Mouse (Mus musculus) fibroblast of lung, adult 2 months (primary cell): ENCODE measurements around the gene Phf3.

ENCODE experiments used
- DNase-seq: peaks from one replicate; pipeline ENCODE4 v3.0.0-alpha.2; 2011; ENCODE audit warnings: low read depth

Gene Phf3

GRCm38 (mm10) chr1:30819414-30819813, 54.3 kb downstream of the Phf3 start:
- DNase-seq: no peak

GRCm38 (mm10) chr1:30815609-30816008, 58.1 kb downstream of the Phf3 start:
- DNase-seq: no peak

DNA sequence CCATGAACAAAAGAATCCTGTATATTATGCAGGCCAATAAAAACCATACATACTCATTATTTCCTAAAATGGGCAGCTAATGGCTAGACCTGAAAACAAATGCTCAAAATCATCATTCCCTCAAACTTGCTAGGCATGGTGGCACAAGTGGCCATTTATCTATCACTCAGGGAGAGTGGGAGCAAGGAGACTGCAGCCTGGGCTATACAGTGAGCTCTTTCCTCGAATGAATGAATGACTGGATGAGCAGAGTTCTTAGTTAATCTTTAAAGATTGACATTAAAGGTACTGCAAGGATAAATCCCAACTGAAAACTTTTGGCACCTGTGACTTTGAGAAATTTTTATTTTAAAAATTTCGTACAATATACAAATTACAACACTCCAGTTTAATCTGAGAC, 58.7 kb downstream of the Phf3 start:
- DNase-seq: no peak

- DNase-seq: no peak
Measured at GRCm38 (mm10) chr1:30808101-30808699, 65.5 kb downstream of the Phf3 start.

- DNase-seq: no peak
Measured at GRCm38 (mm10) chr1:30805688-30806285, 67.9 kb downstream of the Phf3 start.

- DNase-seq: no peak
Measured at GRCm38 (mm10) chr1:30804919-30805318, 68.8 kb downstream of the Phf3 start.

GRCm38 (mm10) chr1:30801911-30802310, 71.8 kb downstream of the Phf3 start:
- no peak for DNase-seq

DNA sequence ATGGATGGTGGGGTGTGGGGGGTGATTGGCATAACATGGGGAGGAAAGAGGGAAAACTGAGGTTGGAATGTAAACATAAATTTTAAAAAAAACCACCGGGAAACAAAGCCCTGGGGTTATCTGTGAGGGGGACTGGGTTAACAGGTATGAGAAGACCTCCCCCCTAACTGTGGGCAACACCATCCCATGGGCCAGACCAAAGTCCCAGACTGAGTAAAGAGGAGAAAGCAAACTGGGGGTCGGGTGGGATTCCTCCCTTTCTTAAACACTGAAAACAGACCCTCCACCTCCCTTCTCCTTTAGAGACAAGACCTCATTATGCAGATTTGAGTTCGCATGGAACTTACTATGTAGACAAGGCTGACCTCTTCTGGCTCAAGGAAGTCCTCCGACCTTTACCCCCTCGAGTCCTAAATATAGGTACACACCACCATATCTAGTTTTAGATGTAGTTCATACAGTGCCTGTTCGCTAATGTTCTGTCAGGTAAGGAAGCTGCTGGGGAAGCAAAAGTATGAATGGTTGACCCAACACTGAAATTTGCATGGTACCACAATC, 74.4 kb downstream of the Phf3 start:
- no peak for DNase-seq

DNA sequence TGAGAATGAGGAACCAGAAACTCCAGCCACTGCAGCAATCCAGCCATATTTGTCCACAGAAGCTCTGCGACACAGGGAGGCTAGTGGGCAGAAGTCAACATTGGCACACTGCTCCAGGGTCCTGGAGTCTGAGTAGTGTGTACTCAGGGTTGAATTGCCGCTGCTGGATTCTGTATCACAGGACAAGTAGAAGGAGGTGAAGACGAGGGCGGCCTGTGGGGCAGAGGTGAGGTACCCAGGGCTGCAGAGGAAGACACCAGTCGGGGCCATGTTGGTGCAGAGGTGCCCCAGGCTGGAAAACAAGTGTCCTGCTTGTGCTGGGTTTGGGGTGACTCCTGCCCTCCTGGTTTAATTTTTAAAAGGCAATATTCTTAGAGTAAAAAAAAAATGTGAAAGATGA, 79.1 kb downstream of the Phf3 start:
- no peak for DNase-seq

DNA sequence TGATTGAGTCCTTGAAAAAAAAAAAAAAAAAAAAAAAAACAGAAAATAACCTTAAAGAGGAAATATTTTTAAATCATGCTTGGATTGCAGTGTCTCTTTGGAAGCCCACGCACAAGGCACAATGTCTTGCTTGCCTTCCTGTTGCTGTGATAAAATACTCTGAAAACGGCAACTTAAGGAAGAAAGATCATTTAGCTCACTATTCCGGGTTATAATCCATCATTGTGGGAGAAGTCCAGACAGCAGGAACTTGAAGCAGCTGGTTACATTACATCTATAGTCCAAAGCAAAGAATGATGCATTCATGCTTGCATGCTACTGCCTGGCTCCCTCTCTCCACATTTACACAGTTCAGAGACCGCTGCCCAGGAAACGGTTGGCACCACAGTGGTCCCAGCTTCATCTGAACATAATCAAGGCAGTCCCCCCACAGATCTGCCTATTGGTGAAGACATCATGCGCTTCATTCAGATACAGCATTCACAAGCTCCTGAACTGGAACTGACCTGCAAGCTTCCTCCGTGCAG, 80.3 kb downstream of the Phf3 start:
- no peak for DNase-seq

- no peak for DNase-seq
Measured at GRCm38 (mm10) chr1:30792935-30793334, 80.8 kb downstream of the Phf3 start.

DNA sequence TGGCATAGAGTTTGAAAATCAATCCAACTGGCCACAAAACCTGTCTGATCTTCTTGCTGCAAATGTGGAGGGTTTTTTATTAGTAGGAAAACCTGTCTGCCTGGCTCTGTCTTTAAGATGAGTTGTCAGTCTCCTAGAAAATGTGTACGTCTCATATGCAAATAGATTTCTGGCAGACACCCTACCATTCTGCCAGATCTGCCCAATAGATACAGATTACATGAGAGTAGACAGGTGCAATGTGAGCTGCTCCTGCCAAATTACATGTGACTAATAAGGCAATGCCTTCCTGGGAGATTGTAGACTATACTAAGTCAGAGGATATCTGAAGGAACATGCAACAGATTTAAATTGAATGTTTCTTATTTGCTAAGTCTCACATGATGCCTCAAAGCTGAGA, 83.5 kb downstream of the Phf3 start:
- no peak for DNase-seq

DNA sequence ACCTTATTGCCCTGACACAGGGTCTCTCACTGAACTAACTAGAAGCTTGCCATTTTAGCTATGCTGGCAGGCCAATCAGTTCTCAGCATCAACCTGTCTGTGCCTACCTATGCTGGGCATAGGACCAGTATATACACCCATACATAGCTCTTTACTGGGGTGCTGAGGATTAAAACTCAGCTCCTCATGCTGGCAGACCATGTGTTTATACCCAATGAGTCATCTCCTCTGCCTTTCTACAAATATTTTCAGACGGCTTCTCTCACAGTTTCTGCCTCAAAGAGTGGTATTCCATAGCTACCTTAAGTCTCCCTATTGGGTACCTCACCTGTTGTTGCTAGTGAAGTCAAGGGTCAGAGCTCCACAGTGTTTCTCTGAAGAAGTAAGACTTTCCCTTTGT, 84.0 kb downstream of the Phf3 start:
- DNase-seq: no peak

DNA sequence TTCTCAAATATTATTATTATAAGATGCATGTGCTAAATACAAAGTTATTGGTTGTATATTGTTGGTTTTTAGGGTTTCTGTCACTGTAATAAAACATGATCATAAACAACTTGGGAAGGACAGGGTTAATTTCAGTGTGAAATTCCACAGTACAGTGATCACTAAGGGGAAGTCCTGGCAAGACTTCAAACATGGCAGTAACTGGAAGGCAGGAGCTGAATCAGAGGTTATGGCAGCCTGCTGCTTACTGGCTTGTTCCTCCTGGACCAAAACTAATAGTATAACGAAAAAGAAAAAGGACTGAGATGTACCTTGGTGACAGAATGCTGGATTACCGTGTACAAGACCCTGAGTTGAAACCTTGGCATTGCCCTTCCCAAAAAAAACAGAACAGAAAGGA, 84.7 kb downstream of the Phf3 start:
- DNase-seq: peak; percentile 22

DNA sequence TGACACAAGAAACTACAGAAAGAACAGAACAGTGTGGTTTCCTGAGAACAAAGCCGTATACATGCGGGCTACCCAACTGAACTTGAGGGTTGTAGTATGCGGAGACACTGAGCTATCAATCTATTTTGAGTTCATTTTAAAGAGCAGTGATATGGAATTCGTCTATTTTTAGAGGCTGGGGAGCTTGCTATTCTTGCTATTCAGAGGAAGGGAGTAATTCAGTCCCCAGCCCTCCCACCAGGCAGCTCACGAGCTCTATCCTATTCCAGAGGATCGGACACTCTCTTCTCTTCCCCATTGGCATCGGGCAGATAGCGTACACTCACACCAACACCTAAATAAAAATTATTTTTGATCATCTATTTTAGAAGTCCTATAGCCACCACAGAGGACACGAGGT, 87.1 kb downstream of the Phf3 start:
- no peak for DNase-seq

DNA sequence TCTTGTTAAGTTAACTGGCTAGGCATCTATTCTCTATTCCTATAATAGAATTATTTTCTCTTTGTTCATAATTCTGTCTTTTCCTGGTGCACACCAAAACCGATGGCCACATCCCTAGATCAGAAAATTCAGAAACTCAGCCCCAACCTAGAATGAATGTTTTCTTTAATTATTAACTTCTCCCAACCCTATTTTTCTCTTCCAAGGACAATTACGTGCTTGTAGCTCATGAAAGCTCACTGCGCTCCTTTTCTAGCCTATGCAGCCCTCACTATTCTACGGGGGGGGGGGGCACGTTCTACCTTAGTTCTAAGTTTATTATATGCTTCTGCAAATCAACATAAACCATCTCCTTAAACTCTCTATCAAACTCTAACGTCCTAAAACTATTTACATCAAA, 90.0 kb downstream of the Phf3 start:
- no peak for DNase-seq

- no peak for DNase-seq
Measured at GRCm38 (mm10) chr1:30780293-30780692, 93.4 kb downstream of the Phf3 start.

DNA sequence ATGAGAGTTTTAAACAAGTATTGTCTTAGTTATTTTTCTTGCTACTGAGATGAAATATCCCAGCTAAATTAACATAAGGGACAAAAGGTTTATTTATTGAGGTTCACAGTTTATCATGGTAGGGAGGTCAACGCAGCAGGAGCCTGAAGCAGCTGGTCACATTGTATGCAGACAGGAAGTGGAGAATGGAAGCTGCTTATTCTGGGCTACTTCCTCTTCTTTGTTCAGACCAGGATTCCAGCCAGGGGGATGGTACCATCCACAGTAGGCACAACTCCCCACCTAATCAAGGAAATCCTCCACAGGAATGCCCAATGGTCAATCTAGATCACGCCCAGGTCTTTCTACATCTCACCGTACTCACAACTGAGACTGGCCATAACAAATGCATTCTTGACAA, 94.2 kb downstream of the Phf3 start:
- no peak for DNase-seq

DNA sequence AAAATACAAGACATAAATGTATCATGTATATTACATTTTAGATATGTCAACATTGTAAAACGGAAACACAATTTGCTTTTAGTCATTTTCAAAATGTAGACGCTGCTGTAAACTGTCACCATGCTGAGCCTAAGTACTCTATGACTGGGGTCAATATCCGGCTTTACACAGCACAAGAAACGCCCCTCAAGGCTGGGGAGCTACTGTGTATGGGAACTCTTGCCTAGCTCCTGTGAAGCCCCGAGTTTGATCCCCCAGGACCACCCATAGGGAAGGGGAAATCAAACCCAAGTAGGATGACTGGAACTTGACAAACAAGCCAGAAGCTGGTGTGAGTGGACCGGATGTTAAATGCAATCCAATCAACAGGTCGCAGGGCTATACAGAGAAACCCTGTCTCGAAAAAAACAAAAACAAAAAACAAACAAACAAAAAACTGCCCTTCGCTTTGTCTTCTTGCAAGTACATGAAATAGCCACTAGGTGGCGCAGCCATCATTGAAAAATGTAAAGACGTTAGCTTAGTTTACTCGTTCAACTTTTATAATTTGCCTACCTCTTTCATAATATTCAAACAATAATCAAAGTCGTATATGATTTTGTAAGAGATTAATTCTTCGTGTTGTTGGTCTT, 95.2 kb downstream of the Phf3 start:
- no peak for DNase-seq

DNA sequence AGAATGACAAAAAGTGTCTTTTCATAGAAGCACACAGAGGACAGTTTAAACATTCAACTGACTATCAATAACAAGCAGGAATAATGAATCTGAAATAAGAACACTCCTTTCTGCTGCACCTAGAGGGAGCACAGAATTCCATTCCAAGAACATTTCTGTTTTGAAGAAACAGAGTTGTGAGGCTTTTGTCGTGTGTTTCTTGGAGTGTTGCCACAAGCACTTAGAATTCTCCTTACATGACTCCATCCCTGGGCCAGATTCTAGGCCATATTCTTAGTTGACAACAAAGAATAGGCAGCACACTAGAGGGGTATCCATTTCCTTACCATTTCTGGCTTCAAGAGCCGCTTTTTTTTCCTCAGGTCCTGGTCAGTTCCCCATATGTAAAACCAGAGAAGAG, 97.5 kb downstream of the Phf3 start:
- no peak for DNase-seq

DNA sequence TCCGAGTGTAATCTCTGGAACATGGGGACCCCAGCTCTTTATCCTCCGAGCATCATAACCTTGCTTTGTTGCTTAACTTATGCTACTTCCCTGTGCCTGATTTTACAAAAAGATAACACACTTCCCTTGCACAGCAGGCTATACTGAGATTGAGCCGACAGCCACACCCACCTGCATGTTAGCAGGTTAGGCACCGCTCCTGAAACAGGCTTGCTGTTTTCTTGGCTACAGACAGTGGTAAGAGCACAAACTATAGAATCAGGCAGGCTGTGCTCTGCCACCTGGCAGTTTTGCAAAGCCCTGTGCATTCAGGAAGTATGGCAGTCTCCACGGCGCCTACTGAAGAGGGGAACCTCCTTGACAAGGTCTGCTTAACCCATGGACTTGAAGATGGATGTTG, 100.1 kb downstream of the Phf3 start:
- DNase-seq: no peak

DNA sequence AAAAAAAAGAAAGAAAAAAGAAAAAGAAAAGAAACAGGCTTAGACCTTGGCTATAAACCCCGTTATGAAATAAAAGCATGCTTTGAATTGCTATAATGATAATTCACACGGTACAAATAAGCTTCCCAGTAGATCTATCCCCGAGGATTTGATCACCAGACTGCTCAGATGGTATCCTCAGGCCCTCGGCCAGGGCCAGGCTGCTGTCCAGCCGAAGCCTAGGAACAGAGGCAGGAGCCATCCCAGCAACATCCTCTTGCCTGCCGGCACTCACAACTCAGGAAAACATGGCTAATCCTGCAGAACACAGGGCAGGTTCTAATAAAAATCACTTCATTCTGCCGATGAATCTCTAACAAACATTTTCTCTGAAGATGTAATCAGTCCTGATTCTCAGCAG, 100.9 kb downstream of the Phf3 start:
- DNase-seq: no peak

GRCm38 (mm10) chr1:30771772-30772171, 101.9 kb downstream of the Phf3 start:
- DNase-seq: no peak
